Mouse (Mus musculus): ENCODE measurements at regions not wholly inside any gene's neighbourhood (a gene's known extent, or its start where the extent isn't known, plus 50 kb on each side); places are given as distances from the start of the nearest gene placed in this dataset.
A peak's percentile ranks its signal among the peaks of the same experiment; 100 is the strongest.

DNA sequence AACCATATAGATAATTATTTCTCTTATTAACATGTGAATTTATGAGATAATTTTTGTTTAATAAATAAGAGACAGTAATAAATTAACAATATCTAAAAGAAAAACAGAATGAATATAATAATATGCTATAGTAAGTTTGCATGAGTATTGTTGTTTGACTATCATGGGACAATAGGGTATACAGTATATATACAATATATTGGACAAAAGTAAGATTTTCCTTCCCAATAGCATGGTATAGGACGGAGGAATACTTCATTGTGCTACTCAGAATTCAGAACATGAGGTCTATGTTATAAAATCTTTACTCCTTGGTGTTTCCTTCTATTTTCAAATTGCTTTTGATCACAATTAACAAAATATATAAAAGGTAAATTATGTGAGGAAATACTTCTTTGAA, 771.0 kb upstream of the Pcdh20 start:
- no peak for DNase-seq

DNA sequence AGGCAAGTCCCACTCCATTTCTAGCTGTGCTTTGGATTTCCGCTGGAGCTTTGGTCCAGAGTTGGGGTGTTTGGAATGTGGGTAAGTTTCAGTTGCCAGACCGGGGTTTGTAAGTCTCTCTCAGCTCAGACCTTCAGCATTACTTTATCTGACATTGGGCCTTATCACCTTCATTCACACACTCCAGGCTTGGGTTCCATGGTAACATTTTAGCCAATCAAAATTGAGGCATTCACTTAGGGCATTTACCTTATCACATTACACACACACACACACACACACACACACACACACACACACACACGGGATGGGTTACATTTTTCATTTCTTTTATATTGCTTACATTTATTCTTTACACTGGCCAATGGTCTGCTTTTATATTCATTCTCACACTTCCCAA, 765.3 kb upstream of the Pcdh20 start:
- DNase-seq = no peak

DNA sequence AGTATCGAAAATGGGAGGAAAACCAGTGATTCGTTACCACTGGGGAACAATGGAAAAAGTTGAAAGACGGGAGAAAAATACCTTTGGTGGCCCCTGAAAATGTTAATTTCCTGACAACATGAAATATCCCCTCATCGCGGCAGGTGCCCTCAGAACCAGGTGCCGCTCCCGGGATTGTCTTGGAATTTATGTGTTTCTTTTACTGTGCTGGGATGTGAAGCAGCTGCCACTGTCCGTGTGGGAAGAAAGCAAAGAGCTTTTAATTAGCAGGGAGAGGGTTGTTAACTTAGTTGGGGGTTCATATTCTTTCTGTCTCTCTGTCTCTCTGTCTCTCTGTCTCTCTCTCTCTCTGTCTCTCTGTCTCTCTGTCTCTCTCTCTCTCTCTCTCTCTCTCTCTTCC, 759.3 kb upstream of the Pcdh20 start:
- DNase-seq = no peak

GRCm38 (mm10) chr14:89217390-89217789, 746.2 kb upstream of the Pcdh20 start:
- DNase-seq = no peak

- no peak for DNase-seq
Measured at GRCm38 (mm10) chr14:89181386-89181979, 710.3 kb upstream of the Pcdh20 start.

GRCm38 (mm10) chr14:89142994-89143686, 671.9 kb upstream of the Pcdh20 start:
- DNase-seq = no peak

DNA sequence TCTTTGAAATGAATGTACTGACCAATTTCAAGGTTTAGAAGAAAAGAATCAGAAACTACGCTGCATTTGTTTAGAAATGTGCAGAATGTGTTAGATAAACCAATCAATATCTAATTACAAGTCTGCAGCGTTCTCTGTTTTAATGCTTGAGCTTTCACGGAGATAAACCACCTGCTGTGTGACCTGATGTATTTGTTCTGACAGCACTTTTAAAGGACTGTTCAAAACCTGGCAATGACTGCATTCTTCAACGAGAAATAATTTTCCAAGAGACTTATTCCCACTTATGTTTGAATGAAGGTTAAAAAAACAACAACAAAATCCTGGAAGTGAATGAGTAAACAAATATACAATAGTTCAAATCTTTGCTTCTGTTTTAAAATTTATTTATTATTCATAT, 628.1 kb upstream of the Pcdh20 start:
- no peak for DNase-seq

DNA sequence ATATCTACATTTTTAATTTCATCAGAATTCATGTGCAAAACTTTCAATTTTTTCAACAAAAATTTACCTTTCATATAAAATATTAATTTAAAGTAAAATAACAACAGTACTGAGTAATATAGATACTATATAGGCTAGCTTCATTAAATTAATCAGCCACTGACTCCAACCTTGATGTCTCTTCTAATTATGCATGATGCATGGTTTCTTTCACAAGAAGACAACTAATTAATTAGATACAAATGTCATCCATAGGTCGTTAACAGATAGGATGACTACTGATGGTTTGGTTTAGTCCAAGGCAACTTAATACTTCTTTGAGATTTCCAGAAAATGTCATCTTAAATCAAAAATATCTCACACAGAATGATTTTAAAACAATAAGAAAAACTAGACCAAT, 618.5 kb upstream of the Pcdh20 start:
- no peak for DNase-seq

- no peak for DNase-seq
Measured at GRCm38 (mm10) chr14:89076014-89076413, 604.8 kb upstream of the Pcdh20 start.

- no peak for DNase-seq
Measured at GRCm38 (mm10) chr14:89063971-89064370, 592.8 kb upstream of the Pcdh20 start.

DNA sequence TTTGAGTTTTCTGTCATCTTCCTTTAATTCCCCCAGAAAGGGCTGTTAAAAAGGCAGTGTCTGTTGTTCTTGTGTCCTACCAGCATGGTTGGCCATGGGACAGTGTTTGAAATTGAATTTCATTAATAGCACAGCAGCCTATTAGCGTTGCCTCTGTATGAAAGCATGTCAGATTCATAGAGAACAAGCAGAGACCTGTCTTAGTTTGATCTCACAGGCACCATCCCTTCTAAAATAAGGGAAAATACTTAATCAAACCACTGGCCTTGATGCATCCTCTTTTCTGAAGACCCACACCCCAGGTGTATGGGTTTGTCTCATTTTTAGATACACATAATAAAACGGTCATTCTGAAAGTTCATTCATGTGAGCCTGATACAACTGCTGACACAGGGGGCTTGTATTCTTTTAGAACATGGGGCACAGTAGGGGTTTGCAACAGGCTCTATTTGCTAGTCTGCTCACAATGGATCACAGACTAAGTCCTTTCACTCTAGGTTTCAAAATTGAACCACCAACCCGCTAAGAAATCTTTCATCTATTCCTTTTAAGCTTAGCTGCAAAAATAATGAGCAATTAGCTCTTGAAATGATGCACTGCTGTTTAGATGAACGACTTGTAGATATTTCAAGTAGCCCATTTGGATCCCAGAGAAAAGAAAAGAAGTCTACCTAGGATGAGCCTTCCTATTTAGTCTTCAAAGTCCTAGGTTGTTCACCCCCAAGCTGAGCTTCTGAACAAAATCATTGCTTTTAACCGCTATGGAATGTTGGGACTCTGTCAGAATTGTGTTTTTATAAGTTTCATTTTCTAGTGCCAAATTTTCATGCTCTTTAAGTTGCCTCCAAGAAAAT, 591.6 kb upstream of the Pcdh20 start:
- DNase-seq = no peak

- no peak for DNase-seq
Measured at GRCm38 (mm10) chr14:89061319-89061718, 590.1 kb upstream of the Pcdh20 start.

DNA sequence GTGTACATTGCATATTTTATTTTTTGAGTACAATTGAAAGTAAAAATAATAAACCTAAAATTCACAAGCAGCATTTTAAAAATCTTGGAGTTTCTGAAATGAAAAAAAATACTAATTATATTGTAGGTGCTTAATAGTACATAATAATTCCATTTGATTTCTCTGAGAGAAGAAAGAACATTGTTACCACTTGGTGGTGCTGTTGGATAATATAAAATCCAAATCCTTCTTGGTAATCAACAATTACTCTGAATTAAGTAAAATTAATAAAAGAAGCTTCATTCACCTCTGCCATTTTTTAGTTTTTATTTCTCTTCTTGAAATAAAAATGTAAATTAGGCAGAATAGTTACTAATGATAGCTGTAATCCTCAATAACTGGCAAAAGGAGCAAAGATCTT, 563.2 kb upstream of the Pcdh20 start:
- no peak for DNase-seq

GRCm38 (mm10) chr14:89011440-89011839, 540.2 kb upstream of the Pcdh20 start:
- DNase-seq = no peak

- no peak for DNase-seq
Measured at GRCm38 (mm10) chr14:89009648-89010047, 538.5 kb upstream of the Pcdh20 start.

DNA sequence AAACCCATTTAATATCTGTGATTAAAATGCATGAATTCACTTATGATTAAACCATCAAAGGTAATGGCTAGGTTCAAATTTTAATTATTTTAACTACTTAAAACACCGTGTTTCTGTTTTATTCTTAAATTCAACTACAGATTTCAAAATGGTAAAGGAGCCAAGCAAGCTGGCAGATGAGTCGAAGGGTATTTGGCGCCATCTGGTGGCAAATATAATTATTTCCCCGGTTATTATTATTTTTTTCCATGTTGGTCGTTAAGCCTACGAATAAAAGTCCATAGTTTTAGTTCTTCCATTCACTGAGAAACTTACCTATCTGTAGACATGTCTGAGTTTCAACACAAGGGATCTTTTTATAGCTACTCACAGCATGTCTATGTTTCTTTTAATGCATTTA, 510.7 kb upstream of the Pcdh20 start:
- peak in 1 of 2 experiments; percentile 11 for DNase-seq

DNA sequence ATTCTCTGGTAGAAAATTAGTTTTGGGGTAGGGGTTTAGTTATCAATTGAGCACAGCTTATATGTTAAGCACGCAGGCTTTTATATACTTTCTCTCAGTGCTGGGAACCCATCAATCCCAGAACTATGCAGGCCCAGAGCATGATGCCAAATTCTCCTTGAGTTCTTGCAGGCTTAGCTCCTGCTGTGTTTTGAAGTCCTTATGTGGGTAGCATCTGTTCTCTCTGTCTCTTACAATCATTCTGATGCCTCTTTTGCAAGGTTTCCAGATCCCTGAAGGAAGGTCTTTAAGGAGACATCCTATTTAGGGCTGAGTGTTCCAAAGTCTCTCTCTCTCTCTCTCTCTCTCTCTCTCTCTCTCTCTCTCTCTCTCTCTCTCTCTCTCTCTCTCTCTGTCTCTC, 504.8 kb upstream of the Pcdh20 start:
- peak; percentile 6 to 18 for DNase-seq

- no peak for DNase-seq
Measured at GRCm38 (mm10) chr14:88934569-88934968, 463.4 kb upstream of the Pcdh20 start.

Measured in layer of hippocampus, postnatal 36 days (tissue).